Mouse (Mus musculus): ENCODE measurements at regions not wholly inside any gene's neighbourhood (a gene's known extent, or its start where the extent isn't known, plus 50 kb on each side); places are given as distances from the start of the nearest gene placed in this dataset.

GRCm38 (mm10) chr2:133419686-133420303, 132.2 kb upstream of the Bmp2 start:
- Histone ChIP-seq H3K4me3 (no peak overlapping the region), H3K36me3 (no peaks in the 10 kb centered on the region), H3K9me3 (replicated peaks) (no peaks in the 10 kb centered on the region), H3K4me2 (no peak overlapping the region), H3K9ac (no peak overlapping the region), H3K27ac (ENCODE audit: poor library complexity, severe bottlenecking) (no peak overlapping the region), H3K4me1 (replicated peaks) (0 out of 2 replicates have a peak, but pooled peaks cover 3% of the 10 kb centered on the region), H3K27me3 (replicated peaks) (no peaks in the 10 kb centered on the region)
- no peak for ATAC-seq (ENCODE audit: insufficient number of reproducible peaks, low FRiP score)
- WGBS = 85% methylated on average over 6 of the region's 6 CpGs

DNA sequence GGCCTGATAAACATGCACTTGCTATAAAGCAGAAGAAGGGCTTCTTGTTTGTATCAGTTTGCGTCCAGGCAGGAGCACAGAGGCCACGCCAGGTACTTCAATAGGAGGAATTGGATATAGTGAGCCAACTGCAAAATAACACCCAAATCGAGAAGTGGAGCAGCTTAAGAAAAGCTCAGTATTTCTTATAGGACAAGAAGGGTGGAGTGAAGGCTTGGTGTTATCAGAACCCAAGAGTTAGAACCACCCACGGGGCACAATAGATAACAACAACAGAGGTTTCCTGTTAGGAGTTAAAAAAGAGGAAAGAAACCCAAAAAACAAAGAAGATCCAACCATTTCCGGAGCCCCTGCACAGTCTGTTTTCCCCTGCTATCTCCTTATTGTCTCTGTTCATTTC, 126.4 kb upstream of the Bmp2 start:
- Histone ChIP-seq H3K9me3 (replicated peaks) (no peaks in the 10 kb centered on the region), H3K9ac (no peak overlapping the region), H3K36me3 (no peaks in the 10 kb centered on the region), H3K4me1 (replicated peaks) (peaks cover 7% of the 10 kb centered on the region), H3K27ac (ENCODE audit: poor library complexity, severe bottlenecking) (no peak overlapping the region), H3K4me2 (no peak overlapping the region), H3K27me3 (replicated peaks) (no peaks in the 10 kb centered on the region), H3K4me3 (no peak overlapping the region)
- WGBS = 49% methylated on average over 5 of the region's 5 CpGs
- ATAC-seq (ENCODE audit: insufficient number of reproducible peaks, low FRiP score) = no peak

GRCm38 (mm10) chr2:133427039-133427438, 124.9 kb upstream of the Bmp2 start:
- no peak for ATAC-seq (ENCODE audit: insufficient number of reproducible peaks, low FRiP score)
- Histone ChIP-seq H3K4me2 (no peak overlapping the region), H3K4me1 (replicated peaks) (peaks cover 16% of the 10 kb centered on the region), H3K4me3 (no peak overlapping the region), H3K9ac (no peak overlapping the region), H3K36me3 (no peaks in the 10 kb centered on the region), H3K27ac (ENCODE audit: poor library complexity, severe bottlenecking) (no peak overlapping the region), H3K9me3 (replicated peaks) (no peaks in the 10 kb centered on the region), H3K27me3 (replicated peaks) (no peaks in the 10 kb centered on the region)
- 43% methylated on average over 1 of the region's 1 CpGs for WGBS

- Histone ChIP-seq H3K27ac (ENCODE audit: poor library complexity, severe bottlenecking) (peak overlapping the region; percentile 62), H3K36me3 (no peaks in the 10 kb centered on the region), H3K9ac (no peak overlapping the region), H3K4me3 (no peak overlapping the region), H3K4me2 (peak overlapping the region; percentile 34), H3K4me1 (replicated peaks) (peaks cover 18% of the 10 kb centered on the region), H3K27me3 (replicated peaks) (no peaks in the 10 kb centered on the region), H3K9me3 (replicated peaks) (no peaks in the 10 kb centered on the region)
- ATAC-seq (ENCODE audit: insufficient number of reproducible peaks, low FRiP score) = peak; percentile 91
- WGBS = 7% methylated on average over 2 of the region's 2 CpGs
Measured at GRCm38 (mm10) chr2:133429369-133430062, 122.4 kb upstream of the Bmp2 start.

- Histone ChIP-seq H3K4me2 (no peak overlapping the region), H3K4me1 (replicated peaks) (peaks cover 18% of the 10 kb centered on the region), H3K9ac (no peak overlapping the region), H3K9me3 (replicated peaks) (no peaks in the 10 kb centered on the region), H3K36me3 (no peaks in the 10 kb centered on the region), H3K27me3 (replicated peaks) (no peaks in the 10 kb centered on the region), H3K4me3 (no peak overlapping the region), H3K27ac (ENCODE audit: poor library complexity, severe bottlenecking) (peak overlapping the region; percentile 57; the same call in 1 of the 2 replicates)
- 31% methylated on average over 4 of the region's 4 CpGs for WGBS
- no peak; the same call in 1 of the 2 replicates for ATAC-seq (ENCODE audit: insufficient number of reproducible peaks, low FRiP score)
Measured at GRCm38 (mm10) chr2:133430741-133431438, 121.1 kb upstream of the Bmp2 start.

DNA sequence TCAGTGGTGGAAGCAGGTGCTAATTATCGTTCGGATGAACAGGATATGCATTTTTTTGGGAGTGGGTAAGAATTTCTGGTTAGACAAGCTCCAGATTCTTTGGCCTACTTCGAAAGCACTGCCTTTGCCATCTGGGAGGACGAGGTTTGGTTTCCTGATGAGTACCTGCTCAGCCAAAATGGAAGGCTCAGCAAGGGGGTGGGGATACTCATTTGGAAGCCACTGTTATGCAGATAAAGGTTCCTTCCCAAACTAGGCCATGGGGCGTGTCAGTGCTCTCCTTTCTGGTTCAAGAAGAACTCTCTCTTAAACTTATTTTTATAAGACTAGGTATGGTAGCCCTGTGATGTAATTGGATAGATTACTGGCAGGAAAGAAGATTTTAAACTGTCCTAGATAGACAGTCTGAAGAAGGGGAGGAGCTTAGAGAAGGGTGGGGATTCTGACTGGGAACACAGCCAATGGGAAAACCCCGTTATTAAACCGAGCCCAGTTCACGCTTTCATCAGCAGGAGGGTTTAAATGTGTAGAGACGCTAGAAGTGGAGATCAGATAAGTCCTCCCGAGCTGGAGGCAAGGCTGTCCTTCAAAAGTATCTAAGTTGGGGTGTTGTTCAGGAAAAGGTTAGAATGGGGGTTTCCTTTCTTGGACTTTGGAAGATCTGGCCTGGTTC, 119.7 kb upstream of the Bmp2 start:
- no peak overlapping the region for H3K4me2 ChIP-seq
- 83% methylated on average over 10 of the region's 10 CpGs for WGBS
- no peak for ATAC-seq (ENCODE audit: insufficient number of reproducible peaks, low FRiP score)

GRCm38 (mm10) chr2:133436913-133437843, 114.8 kb upstream of the Bmp2 start:
- Histone ChIP-seq H3K4me2 (peak overlapping the region; percentile 32), H3K9me3 (replicated peaks) (no peaks in the 10 kb centered on the region), H3K4me1 (replicated peaks) (0 out of 2 replicates have a peak, but pooled peaks cover under 1% of the 10 kb centered on the region), H3K9ac (no peak overlapping the region), H3K27me3 (replicated peaks) (no peaks in the 10 kb centered on the region), H3K36me3 (no peaks in the 10 kb centered on the region), H3K27ac (ENCODE audit: poor library complexity, severe bottlenecking) (no peak overlapping the region), H3K4me3 (no peak overlapping the region)
- ATAC-seq (ENCODE audit: insufficient number of reproducible peaks, low FRiP score) = no peak
- WGBS = 61% methylated on average over 22 of the region's 22 CpGs

More for the DNA sequence above, 119.7 kb upstream of the Bmp2 start:
- Histone ChIP-seq H3K4me1 (replicated peaks) (peaks cover 18% of the 10 kb centered on the region), H3K4me3 (no peak overlapping the region), H3K9ac (no peak overlapping the region), H3K36me3 (no peaks in the 10 kb centered on the region), H3K27me3 (replicated peaks) (no peaks in the 10 kb centered on the region), H3K9me3 (replicated peaks) (no peaks in the 10 kb centered on the region), H3K27ac (ENCODE audit: poor library complexity, severe bottlenecking) (no peak overlapping the region)

DNA sequence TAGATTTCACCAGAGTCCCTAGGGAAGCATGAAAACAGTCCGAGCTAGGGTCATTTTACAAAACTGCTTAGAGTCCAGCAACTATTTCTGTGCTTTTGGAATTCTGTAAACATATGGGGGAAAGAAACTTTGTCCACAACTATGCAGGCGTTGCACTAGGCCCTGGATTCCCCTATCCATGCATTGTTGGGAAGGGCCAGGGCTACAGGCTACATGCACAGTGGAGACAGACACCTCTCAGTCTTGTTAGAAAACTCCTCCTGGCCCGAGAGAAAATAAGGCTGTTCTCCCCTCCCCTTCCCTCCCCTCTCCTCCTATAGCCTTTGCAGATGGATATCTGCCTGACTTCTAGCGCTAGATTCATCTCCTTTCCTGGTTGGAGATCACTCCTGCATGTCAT, 113.9 kb upstream of the Bmp2 start:
- Histone ChIP-seq H3K9me3 (replicated peaks) (no peaks in the 10 kb centered on the region), H3K36me3 (no peaks in the 10 kb centered on the region), H3K4me3 (no peak overlapping the region), H3K4me2 (no peak overlapping the region), H3K27ac (ENCODE audit: poor library complexity, severe bottlenecking) (no peak overlapping the region), H3K4me1 (replicated peaks) (no peaks in the 10 kb centered on the region), H3K27me3 (replicated peaks) (no peaks in the 10 kb centered on the region), H3K9ac (no peak overlapping the region)
- ATAC-seq (ENCODE audit: insufficient number of reproducible peaks, low FRiP score) = no peak
- 48% methylated on average over 4 of the region's 4 CpGs for WGBS

DNA sequence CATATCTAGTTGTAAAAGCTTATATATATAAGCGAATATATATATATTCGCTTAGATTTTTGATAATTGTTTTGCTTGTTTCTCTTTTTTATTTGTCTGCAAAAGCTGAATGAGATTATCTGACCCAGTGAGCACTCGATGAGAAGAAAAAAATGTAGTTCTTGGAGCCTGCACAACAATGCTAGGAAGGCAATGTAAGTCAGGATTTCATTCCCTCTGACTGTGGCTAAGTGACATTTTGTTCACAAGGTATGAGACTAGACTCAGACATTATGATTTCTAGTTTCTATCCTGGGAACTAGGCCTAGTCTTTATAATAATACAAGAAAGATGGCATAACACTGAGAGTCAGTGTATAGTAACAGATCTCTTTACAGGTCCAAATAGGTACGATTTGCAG, 108.9 kb upstream of the Bmp2 start:
- no peak overlapping the region for H3K4me2 ChIP-seq
- 81% methylated on average over 4 of the region's 4 CpGs for WGBS
- H3K9me3 ChIP-seq (replicated peaks) = no peaks in the 10 kb centered on the region
- no peak overlapping the region for H3K9ac ChIP-seq
- H3K4me3 ChIP-seq = no peak overlapping the region
- H3K27ac ChIP-seq (ENCODE audit: poor library complexity, severe bottlenecking) = no peak overlapping the region
- no peaks in the 10 kb centered on the region for H3K4me1 ChIP-seq (replicated peaks)
- no peak for ATAC-seq (ENCODE audit: insufficient number of reproducible peaks, low FRiP score)
- H3K36me3 ChIP-seq = no peaks in the 10 kb centered on the region
- H3K27me3 ChIP-seq (replicated peaks) = no peaks in the 10 kb centered on the region

GRCm38 (mm10) chr2:133443490-133443889, 108.5 kb upstream of the Bmp2 start:
- Histone ChIP-seq H3K9ac (no peak overlapping the region), H3K4me1 (replicated peaks) (no peaks in the 10 kb centered on the region), H3K4me2 (no peak overlapping the region), H3K9me3 (replicated peaks) (no peaks in the 10 kb centered on the region), H3K27ac (ENCODE audit: poor library complexity, severe bottlenecking) (no peak overlapping the region), H3K36me3 (no peaks in the 10 kb centered on the region), H3K27me3 (replicated peaks) (no peaks in the 10 kb centered on the region), H3K4me3 (no peak overlapping the region)
- ATAC-seq (ENCODE audit: insufficient number of reproducible peaks, low FRiP score) = no peak
- 67% methylated on average over 2 of the region's 2 CpGs for WGBS
